Mouse (Mus musculus) kidney, postnatal 36 days (tissue): ENCODE measurements around the gene Cdyl.

Experiments used
- DNase-seq, 2 experiments: peaks; one replicate each; pipeline ENCODE4 v3.0.0; 2021 to 2022; ENCODE audit warnings: mixed read lengths in 2 of 2

Gene Cdyl

DNA sequence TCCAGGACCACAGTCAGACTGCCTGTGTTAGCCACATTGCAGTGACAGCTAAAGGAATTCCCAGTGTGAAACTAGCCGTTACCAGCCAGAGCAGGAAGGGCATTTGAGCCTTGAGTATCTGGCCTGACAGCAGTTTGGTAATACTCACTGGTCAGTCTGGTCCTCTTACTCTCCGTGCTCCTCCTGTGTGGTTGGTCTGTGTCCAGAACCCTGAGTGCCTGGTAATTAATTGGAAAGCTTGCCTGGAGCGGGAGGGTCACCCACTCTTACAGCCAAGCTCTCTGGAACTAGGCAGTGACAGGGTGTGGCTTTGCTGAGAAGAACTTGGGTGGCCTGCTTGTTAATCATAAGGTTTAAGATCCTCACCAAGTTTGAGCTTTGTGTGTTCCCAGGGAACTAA lies 189.1 kb downstream of the Cdyl start:
- peak; percentile 40 for DNase-seq

GRCm38 (mm10) chr13:35851581-35851980 lies 191.9 kb downstream of the Cdyl start:
- DNase-seq, result no peak

- no peak for DNase-seq
Observed at GRCm38 (mm10) chr13:35852851-35853575, 193.4 kb downstream of the Cdyl start.

- no peak for DNase-seq
Observed at GRCm38 (mm10) chr13:35857486-35857885, 197.9 kb downstream of the Cdyl start.

- DNase-seq, result no peak
Observed at GRCm38 (mm10) chr13:35860916-35861315, 201.3 kb downstream of the Cdyl start.

DNA sequence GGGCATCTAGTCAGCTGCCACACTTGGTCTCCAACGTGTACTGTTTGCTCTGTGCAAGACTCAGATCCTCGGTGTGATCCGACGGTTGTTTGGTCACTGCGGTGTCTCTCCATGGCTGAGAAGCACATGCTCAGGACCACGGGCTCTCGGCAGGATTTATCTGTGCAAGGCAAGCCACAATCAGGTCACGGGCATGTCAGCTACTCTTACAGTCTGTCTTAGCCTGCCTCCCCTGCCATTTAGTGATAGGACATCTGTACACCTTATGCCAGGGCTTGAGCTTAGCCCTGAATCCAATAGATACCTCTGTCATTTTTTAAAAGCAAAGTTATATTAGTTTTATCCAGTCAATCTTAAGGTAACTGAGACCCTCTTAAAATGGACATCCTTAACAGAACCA lies 211.0 kb downstream of the Cdyl start:
- no peak for DNase-seq

DNA sequence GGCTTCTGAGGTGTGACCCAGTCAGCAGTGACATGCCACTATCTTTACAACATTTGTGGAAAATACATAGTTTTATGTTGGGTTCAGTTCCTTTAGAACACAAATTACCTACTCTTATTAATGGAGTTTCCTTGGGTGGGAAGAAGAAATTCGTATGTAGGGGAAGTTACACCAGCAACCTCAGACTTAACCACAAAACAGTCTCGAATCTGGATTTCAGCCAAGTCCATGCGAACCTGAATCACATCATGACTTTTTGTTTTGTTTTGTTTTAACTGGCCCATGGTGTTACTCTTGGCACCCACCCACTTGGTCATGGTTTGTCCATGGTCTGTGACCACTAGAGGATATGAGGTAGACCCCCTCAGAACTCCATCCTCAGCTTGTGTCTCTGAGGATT lies 211.5 kb downstream of the Cdyl start:
- no peak for DNase-seq

DNA sequence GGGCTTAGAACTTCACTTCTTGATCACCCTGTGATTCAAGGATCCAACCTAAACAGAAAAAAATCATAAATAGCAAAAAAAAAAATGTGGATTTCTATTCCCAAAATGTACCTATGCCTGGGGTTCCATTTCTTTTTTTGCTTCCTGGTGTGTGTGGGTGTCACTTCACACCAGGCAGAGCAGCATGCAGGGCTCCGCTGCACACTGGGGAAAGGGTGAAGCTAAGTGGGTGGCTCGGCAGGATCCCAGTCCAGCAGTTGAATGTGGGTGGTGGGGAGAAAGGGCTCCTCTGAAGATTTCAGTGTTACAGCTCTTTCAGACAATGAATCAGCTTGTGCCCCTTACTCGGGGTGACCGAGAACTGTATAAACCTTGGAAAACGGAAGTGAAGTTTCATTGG lies 215.8 kb downstream of the Cdyl start:
- no peak for DNase-seq

GRCm38 (mm10) chr13:35878282-35878681 lies 218.6 kb downstream of the Cdyl start:
- no peak for DNase-seq

DNA sequence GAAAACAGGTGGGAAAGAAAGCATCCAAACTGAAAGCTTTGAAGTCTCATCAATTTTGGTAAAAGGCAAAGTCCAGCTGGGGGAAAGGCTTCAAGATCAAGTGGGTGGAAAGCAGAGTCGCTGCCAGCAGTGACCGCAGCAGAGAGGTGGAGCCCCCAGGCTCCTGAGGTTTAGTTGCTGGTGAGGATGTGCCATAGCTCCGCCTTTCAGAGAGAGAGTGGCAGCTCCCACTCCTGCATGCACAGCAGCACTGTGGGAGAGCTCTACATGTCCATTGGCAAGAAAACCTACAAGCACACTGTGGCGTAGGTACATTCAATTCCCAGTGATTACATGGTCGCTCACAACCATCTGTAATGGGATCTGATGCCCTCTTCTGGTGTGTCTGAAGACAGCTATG lies 219.4 kb downstream of the Cdyl start:
- DNase-seq, result no peak

- DNase-seq, result no peak
Observed at GRCm38 (mm10) chr13:35879519-35879918, 219.9 kb downstream of the Cdyl start.

- peak; percentile 71 to 77 for DNase-seq
Observed at GRCm38 (mm10) chr13:35880555-35881046, 221.0 kb downstream of the Cdyl start.

DNA sequence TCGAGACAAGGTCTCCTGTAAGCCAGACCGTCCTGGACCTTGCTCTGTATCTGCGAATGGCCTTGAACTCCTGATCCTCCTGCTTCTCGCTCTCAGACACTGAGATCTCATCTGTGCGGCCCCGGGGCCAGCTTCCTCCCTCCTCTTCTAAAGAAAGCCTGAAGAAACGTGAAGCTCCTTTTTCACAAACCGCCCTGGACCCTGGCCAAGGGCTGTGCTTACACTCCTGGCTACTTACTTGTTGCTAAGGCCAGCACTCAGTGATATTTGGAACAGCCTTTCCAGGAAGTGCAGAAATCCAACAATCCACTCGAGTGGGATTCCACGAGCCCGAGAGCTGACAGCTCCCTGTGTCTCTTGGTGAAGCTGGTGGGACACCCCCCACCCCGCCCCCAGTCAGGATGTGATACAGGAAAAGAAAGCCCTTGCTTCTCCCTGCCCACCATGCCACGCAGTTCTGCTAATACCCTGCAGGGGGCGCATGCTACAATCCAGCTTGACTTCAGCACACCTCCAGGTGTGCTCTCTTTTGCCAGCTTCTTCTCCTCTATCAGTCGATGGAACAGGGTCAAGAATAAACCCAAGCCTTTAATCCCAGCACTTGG lies 226.6 kb downstream of the Cdyl start:
- peak; percentile 49 to 78 for DNase-seq

DNA sequence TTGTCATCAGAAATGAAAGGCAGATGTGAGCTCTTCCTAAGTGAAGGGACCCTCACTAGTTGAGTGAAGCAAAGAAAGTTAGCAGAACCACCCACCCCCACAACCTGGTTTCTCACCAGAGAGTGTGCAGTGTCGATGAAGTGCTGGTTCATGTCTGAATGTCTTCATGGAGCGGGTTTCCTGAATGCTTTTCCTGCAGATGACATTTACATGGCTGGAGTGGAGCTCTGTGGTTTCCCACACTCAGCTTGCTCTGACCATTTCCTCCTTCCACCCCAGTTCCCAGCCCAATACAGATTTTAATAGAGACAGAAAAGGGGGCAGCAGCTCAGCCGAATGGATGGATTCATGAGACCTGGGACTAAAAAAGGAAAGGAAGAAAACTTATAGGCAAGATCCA lies 233.2 kb downstream of the Cdyl start:
- DNase-seq, result no peak

- DNase-seq, result peak in 1 of 2 experiments; percentile 42
Observed at GRCm38 (mm10) chr13:35905378-35905777, 245.7 kb downstream of the Cdyl start.

GRCm38 (mm10) chr13:35905879-35906481 lies 246.3 kb downstream of the Cdyl start, which contains the start of gene Rpp40:
Gene Rpp40 (minus strand): TSS chr13:35906359.
- peak; percentile 94 to 95 for DNase-seq

- DNase-seq, result peak in 1 of 2 experiments; percentile 30
Observed at GRCm38 (mm10) chr13:35911476-35911875, 251.8 kb downstream of the Cdyl start.
